Mouse (Mus musculus): ENCODE results near the gene Smad6. TPM values are rescaled to one million over a fixed set of nuclear protein-coding genes. Genes with fewer than 3 reads are reported as not detected.

Smad6 gene
- polyA plus RNA-seq, 1 experiment from 2014 or later = 1.9 TPM

DNA sequence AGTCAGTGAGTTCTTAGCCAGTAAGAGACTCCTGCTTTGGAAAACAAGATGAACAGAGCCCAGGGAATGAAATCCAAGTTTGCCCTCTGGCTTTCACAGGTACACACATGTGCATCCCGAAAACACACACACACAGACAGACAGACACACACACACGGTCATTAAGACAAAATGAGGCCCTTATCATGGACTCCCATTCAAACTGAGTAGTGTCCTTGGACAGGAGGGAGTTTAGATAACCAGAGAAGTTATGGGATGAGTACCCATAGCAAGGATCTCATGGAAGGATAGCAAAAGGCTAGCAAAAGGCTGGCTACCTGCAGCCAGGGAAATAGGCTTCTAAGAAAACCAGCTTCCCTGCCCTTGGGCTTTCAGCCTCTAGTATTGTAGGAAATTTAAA is 29.4 kb upstream of the Smad6 start:
- WGBS = 90% methylated on average over 2 of the region's 2 CpGs
- ATAC-seq = no peak

DNA sequence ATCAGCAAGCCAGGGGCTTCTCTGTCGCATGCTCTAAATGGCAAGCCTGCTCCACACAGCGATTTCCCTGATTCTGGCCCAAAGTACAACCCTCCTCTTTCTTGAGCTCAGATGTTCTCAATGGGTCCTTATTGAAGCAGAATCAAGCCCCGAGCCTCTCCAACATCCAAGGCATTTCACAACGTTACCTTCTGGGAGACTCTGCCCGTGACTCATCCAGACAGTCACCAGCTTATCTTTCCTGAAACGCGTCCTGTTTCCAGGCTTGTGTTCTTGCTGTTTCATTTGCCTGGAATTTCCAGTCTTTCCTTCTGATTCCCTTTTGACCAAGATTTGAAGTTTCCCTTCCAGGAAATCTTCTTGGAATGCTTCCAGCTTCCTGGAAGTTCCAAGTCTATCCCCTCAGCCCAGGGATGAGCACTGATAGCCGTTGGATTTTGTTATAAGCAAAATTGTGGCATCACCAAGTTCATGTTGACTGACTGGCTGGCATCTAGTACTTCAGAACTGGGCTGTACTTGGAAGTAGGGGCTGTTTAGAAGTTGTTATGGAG is 28.7 kb upstream of the Smad6 start:
- 52% methylated on average over 8 of the region's 8 CpGs for WGBS
- ATAC-seq (no peak), DNase-seq (ENCODE audit: low spot score) (no peak)
- H3K36me3 ChIP-seq (ENCODE audit: control insufficient read depth, insufficient read depth, low read length) = no peaks in the 10 kb centered on the region
- peak overlapping the region; percentile 59 for H3K4me2 ChIP-seq (ENCODE audit: low read length)
- H3K9ac ChIP-seq (ENCODE audit: low read length) = peak overlapping the region; percentile 56; the same call in 1 of the 2 replicates
- H3K4me3 ChIP-seq (ENCODE audit: low read depth, low read length) = no peak overlapping the region
- no peak overlapping the region for H3K27ac ChIP-seq (ENCODE audit: low read depth, low read length)
- H3K27me3 ChIP-seq (replicated peaks; ENCODE audit: control insufficient read depth, insufficient read depth, low read length) = no peaks in the 10 kb centered on the region
- H3K9me3 ChIP-seq (replicated peaks; ENCODE audit: control insufficient read depth, low read length) = no peaks in the 10 kb centered on the region
- H3K4me1 ChIP-seq (ENCODE audit: control insufficient read depth, insufficient read depth, low read length) = peaks cover 12% of the 10 kb centered on the region

More for the DNA sequence above, 29.4 kb upstream of the Smad6 start:
- Histone ChIP-seq H3K27me3 (replicated peaks; ENCODE audit: control insufficient read depth, insufficient read depth, low read length) (no peaks in the 10 kb centered on the region), H3K36me3 (ENCODE audit: control insufficient read depth, insufficient read depth, low read length) (no peaks in the 10 kb centered on the region), H3K27ac (ENCODE audit: low read depth, low read length) (no peak overlapping the region), H3K4me3 (ENCODE audit: low read depth, low read length) (no peak overlapping the region), H3K9me3 (replicated peaks; ENCODE audit: control insufficient read depth, low read length) (no peaks in the 10 kb centered on the region), H3K9ac (ENCODE audit: low read length) (no peak overlapping the region), H3K4me1 (ENCODE audit: control insufficient read depth, insufficient read depth, low read length) (peaks cover 12% of the 10 kb centered on the region), H3K4me2 (ENCODE audit: low read length) (no peak overlapping the region)
- DNase-seq (ENCODE audit: low spot score) = no peak

DNA sequence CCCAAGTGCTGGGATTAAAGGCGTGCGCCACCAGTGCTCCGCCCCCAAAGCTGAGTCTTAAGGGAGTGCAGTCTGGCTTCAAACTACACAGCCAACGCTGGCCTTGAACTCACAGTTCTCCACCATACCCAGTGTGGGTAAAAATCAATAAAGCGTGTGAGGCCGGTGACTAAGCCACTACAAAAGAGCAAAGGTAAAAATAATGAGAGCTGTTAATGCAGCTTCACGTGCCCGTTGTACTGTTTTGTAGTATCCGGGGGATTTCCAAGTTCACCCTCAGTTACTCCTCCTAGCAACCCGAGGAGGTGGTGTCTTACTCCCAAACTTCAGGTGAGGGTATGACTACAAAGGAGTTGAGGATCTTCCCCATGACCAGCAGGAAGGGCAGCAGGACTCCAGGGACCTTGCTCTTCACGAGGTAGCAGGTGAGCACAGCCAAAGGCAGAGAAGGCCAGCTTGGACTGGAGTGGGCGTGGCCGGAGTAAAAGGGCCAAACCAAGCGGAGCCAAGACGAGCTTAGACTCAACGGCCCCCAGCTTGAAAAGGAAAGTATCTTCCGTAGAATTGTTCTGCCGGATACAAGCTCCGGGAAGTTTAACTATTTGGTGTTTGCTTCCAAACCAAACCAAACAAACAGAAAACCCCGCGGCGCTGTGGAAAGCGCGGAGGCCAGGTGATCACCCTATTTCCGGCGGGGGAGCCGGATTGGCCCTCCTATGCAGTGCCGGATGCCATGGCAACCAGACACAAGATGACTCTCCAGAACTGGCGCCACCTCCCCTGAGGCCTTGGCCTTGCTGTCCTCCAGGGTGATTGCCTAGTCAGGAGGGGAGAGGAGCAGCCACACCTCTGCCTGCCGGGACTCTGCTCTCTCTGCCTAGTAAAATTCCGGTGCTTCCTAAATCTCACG is 27.9 kb upstream of the Smad6 start:
- Histone ChIP-seq H3K4me3 (ENCODE audit: low read depth, low read length) (peak overlapping the region; percentile 25), H3K4me2 (ENCODE audit: low read length) (peak overlapping the region; percentile 59), H3K36me3 (ENCODE audit: control insufficient read depth, insufficient read depth, low read length) (no peaks in the 10 kb centered on the region), H3K4me1 (ENCODE audit: control insufficient read depth, insufficient read depth, low read length) (peaks cover 16% of the 10 kb centered on the region), H3K27ac (ENCODE audit: low read depth, low read length) (no peak overlapping the region; the same call in 1 of the 2 replicates), H3K9me3 (replicated peaks; ENCODE audit: control insufficient read depth, low read length) (no peaks in the 10 kb centered on the region), H3K9ac (ENCODE audit: low read length) (peak overlapping the region; percentile 56), H3K27me3 (replicated peaks; ENCODE audit: control insufficient read depth, insufficient read depth, low read length) (no peaks in the 10 kb centered on the region)
- ATAC-seq = peak; percentile 68; the same call in 1 of the 2 replicates
- peak; percentile 71 for DNase-seq (ENCODE audit: low spot score)
- WGBS = 7% methylated on average over 32 of the region's 32 CpGs

DNA sequence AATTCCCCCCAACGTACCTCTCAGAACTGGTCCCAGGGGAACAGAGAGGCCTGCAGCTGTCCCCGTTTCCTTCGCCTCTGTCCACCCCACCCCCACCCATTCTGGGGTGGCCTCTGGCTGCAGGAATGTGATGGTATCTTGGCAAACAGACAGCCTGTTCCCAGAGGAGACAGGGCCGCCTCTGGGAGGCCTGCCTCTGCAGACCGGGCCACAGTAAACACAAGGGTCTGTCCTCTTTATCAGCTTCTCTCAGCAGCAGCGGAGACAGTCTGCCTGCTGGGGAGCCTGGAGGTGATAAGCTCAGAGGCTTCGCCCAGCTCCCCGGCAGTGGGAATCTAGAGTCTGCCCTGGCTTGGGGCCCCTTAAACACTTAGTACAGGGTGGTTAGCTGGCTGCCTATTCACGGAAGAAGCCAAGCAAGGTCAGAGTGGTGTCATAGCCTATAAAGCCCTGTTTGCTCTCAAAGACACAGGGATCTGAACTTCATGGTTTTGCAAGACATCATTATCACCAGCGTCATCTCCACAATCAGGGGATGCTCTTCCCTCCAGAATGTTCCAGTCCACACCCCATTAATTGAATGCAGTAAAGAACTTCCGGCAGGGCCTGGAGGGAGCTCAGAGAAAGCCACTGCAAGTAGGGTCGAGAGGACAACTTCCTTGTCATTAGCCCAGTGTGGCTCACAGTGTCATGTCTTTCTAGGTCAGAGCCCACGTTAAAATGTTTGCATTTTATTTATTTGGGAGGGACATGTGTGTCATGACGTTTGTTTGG is 23.4 kb upstream of the Smad6 start:
- H3K4me1 ChIP-seq (ENCODE audit: control insufficient read depth, insufficient read depth, low read length) = peaks cover 13% of the 10 kb centered on the region
- no peak for DNase-seq (ENCODE audit: low spot score)
- no peaks in the 10 kb centered on the region for H3K27me3 ChIP-seq (replicated peaks; ENCODE audit: control insufficient read depth, insufficient read depth, low read length)
- no peaks in the 10 kb centered on the region for H3K9me3 ChIP-seq (replicated peaks; ENCODE audit: control insufficient read depth, low read length)
- no peak for ATAC-seq
- H3K36me3 ChIP-seq (ENCODE audit: control insufficient read depth, insufficient read depth, low read length) = no peaks in the 10 kb centered on the region
- no peak overlapping the region for H3K9ac ChIP-seq (ENCODE audit: low read length)
- 39% methylated on average over 14 of the region's 14 CpGs for WGBS
- H3K4me2 ChIP-seq (ENCODE audit: low read length) = no peak overlapping the region
- no peak overlapping the region for H3K27ac ChIP-seq (ENCODE audit: low read depth, low read length)
- H3K4me3 ChIP-seq (ENCODE audit: low read depth, low read length) = no peak overlapping the region

DNA sequence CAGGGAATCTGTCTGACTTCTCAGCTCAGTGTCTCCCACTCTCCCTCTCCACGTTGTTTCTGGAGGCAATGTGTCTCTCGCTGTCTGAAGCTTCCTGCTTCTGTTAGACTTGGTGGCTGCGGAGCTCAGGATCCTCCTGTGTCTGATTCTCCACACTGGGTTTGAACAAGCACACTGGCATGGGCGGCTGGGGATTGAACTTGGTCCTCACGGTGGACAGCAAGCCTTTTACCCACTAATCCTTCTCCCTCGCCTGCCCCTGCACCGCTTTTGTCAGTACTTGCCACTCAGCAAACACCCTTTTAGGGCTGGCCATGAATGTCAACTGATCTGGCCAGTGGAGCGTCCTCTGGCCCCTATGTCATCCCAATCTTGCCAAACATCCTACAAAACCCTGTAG is 22.5 kb upstream of the Smad6 start:
- Histone ChIP-seq H3K4me1 (ENCODE audit: control insufficient read depth, insufficient read depth, low read length) (peaks cover 4% of the 10 kb centered on the region; the same call in 1 of the 2 replicates), H3K9ac (ENCODE audit: low read length) (no peak overlapping the region), H3K27ac (ENCODE audit: low read depth, low read length) (no peak overlapping the region), H3K4me2 (ENCODE audit: low read length) (no peak overlapping the region), H3K4me3 (ENCODE audit: low read depth, low read length) (no peak overlapping the region), H3K36me3 (ENCODE audit: control insufficient read depth, insufficient read depth, low read length) (no peaks in the 10 kb centered on the region), H3K9me3 (replicated peaks; ENCODE audit: control insufficient read depth, low read length) (no peaks in the 10 kb centered on the region), H3K27me3 (replicated peaks; ENCODE audit: control insufficient read depth, insufficient read depth, low read length) (no peaks in the 10 kb centered on the region)
- WGBS = 76% methylated on average over 8 of the region's 8 CpGs
- no peak for ATAC-seq
- no peak for DNase-seq (ENCODE audit: low spot score)

GRCm38 (mm10) chr9:64042911-64043310 is 21.1 kb upstream of the Smad6 start:
- no peak overlapping the region for H3K4me3 ChIP-seq (ENCODE audit: low read depth, low read length)
- H3K9ac ChIP-seq (ENCODE audit: low read length) = no peak overlapping the region
- WGBS = 83% methylated on average over 4 of the region's 4 CpGs
- no peak overlapping the region for H3K27ac ChIP-seq (ENCODE audit: low read depth, low read length)
- H3K4me2 ChIP-seq (ENCODE audit: low read length) = no peak overlapping the region
- H3K4me1 ChIP-seq (ENCODE audit: control insufficient read depth, insufficient read depth, low read length) = peaks cover 4% of the 10 kb centered on the region; the same call in 1 of the 2 replicates
- DNase-seq (ENCODE audit: low spot score) (no peak), ATAC-seq (no peak)
- H3K27me3 ChIP-seq (replicated peaks; ENCODE audit: control insufficient read depth, insufficient read depth, low read length) = no peaks in the 10 kb centered on the region
- no peaks in the 10 kb centered on the region for H3K36me3 ChIP-seq (ENCODE audit: control insufficient read depth, insufficient read depth, low read length)
- no peaks in the 10 kb centered on the region for H3K9me3 ChIP-seq (replicated peaks; ENCODE audit: control insufficient read depth, low read length)

DNA sequence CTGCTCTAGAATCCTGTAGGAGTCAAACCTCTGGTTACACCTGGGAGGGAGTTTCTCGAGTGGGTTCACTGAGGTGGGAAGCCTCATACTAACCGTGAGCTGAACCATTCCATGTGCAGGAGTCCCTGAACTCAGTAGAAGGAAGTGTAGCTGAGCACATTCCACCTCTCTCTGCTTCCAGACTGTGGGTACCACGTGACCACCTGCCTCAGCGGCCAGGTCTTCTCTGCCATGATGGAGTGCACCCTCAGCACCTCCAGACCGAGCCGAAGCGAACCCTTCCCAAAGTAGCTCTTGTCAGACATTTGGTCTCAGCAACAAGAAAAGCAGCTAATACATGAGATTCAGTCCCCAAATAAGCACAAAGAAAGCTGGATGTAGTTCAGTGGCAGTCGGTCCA is 20.4 kb upstream of the Smad6 start:
- Histone ChIP-seq H3K27ac (ENCODE audit: low read depth, low read length) (no peak overlapping the region), H3K4me1 (ENCODE audit: control insufficient read depth, insufficient read depth, low read length) (peaks cover 4% of the 10 kb centered on the region; the same call in 1 of the 2 replicates), H3K4me2 (ENCODE audit: low read length) (no peak overlapping the region), H3K27me3 (replicated peaks; ENCODE audit: control insufficient read depth, insufficient read depth, low read length) (no peaks in the 10 kb centered on the region), H3K9me3 (replicated peaks; ENCODE audit: control insufficient read depth, low read length) (no peaks in the 10 kb centered on the region), H3K9ac (ENCODE audit: low read length) (no peak overlapping the region), H3K36me3 (ENCODE audit: control insufficient read depth, insufficient read depth, low read length) (no peaks in the 10 kb centered on the region), H3K4me3 (ENCODE audit: low read depth, low read length) (no peak overlapping the region)
- ATAC-seq (no peak), DNase-seq (ENCODE audit: low spot score) (no peak)
- WGBS = 86% methylated on average over 8 of the region's 8 CpGs

DNA sequence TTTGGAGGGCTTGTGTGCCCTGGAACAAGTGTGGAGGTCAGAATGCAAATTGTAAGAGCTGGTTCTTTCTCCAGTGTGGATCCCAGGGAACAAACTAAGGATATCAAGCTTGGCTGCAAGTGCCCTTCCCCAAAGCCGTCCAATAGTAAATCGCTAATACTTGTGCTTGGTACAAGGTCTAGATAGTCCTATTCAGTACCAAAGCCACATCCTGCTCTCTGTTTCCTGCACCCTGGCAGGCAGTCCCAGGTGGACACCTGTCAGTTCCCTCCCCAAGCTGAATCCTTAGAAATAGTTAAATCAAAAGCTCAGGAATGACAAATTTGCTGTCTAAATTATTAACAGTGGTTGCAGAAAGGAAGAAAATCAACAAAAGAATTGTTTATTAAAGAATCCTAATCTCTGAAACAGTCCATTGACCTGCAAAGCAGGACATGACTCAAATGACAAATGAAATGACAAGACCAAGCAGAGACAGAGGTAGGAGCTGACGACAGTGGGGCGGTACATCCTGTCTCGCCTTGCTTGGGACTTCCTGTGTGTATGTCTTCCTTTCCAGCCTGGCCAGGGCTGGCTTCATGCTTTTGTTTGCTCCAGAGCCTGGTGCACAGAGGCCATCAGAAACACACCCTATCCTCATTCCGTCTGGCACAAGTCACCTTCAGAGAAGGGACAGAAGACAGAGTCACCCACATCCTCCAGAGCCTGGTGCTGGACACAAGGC is 8.2 kb upstream of the Smad6 start:
- 80% methylated on average over 6 of the region's 6 CpGs for WGBS
- no peaks in the 10 kb centered on the region for H3K27me3 ChIP-seq (replicated peaks; ENCODE audit: control insufficient read depth, insufficient read depth, low read length)
- H3K4me3 ChIP-seq (ENCODE audit: low read depth, low read length) = no peak overlapping the region
- no peaks in the 10 kb centered on the region for H3K36me3 ChIP-seq (ENCODE audit: control insufficient read depth, insufficient read depth, low read length)
- H3K9ac ChIP-seq (ENCODE audit: low read length) = no peak overlapping the region
- DNase-seq (ENCODE audit: low spot score) = no peak
- no peaks in the 10 kb centered on the region for H3K9me3 ChIP-seq (replicated peaks; ENCODE audit: control insufficient read depth, low read length)
- ATAC-seq = no peak
- H3K4me2 ChIP-seq (ENCODE audit: low read length) = no peak overlapping the region
- no peak overlapping the region for H3K27ac ChIP-seq (ENCODE audit: low read depth, low read length)
- H3K4me1 ChIP-seq (ENCODE audit: control insufficient read depth, insufficient read depth, low read length) = no peaks in the 10 kb centered on the region

Measured in forebrain, embryonic 14.5 days (tissue).